Mouse (Mus musculus) liver, adult 2 months (tissue): ENCODE data around the gene Sox21. TPM values are rescaled to one million over a fixed set of nuclear protein-coding genes. Genes with fewer than 3 reads are reported as not detected.

Experiments
- DNase-seq: peaks from one replicate; pipeline ENCODE4 v3.0.0-alpha.2; 2011; ENCODE audit warnings: low read depth, low spot score; ENCODE audit errors: extremely low read depth
- H3K27ac ChIP-seq: fragments of 200-500 bp; replicated peaks from 2 replicates; pipeline ENCODE4 v1.5.1; 2012; ENCODE audit warnings: low read depth, mild to moderate bottlenecking, control low read depth, inconsistent platforms, low read length; ENCODE audit not compliant: insufficient read depth
- H3K27me3 ChIP-seq: fragments of 200-500 bp; 2 replicates; pipeline ENCODE4 v1.6.1; 2012; ENCODE audit warnings: mild to moderate bottlenecking, moderate library complexity, low read length, inconsistent platforms; ENCODE audit not compliant: control insufficient read depth, insufficient read depth
- H3K36me3 ChIP-seq: fragments of 200-500 bp; 2 replicates; pipeline ENCODE4 v1.6.1; 2012; ENCODE audit warnings: low read length, inconsistent platforms; ENCODE audit not compliant: control insufficient read depth, insufficient read depth
- H3K4me1 ChIP-seq: fragments of 200-500 bp; 2 replicates; pipeline ENCODE4 v1.6.1; 2011; ENCODE audit warnings: low read length; ENCODE audit not compliant: control insufficient read depth, insufficient read depth
- H3K4me3 ChIP-seq: fragments of 200-500 bp; 2 replicates; pipeline ENCODE4 v1.5.1; 2011; ENCODE audit warnings: low read depth, mild to moderate bottlenecking, control low read depth, low read length, moderate library complexity; ENCODE audit not compliant: insufficient read depth
- H3K79me2 ChIP-seq: fragments of 200-500 bp; 2 replicates; pipeline ENCODE4 v1.6.1; 2012; ENCODE audit warnings: inconsistent platforms, mild to moderate bottlenecking, low read length, moderate library complexity; ENCODE audit not compliant: control insufficient read depth, insufficient read depth
- H3K9ac ChIP-seq: fragments of 200-500 bp; 2 replicates; pipeline ENCODE4 v1.6.1; 2012; ENCODE audit warnings: low read depth, mild to moderate bottlenecking, control low read depth, inconsistent platforms, low read length
- CTCF ChIP-seq: fragments of 200-500 bp; IDR thresholded peaks from 2 replicates; pipeline ENCODE4 v1.5.1; 2011; ENCODE audit warnings: low read depth, low read length, control low read depth
- POLR2A ChIP-seq: fragments of 200-500 bp; IDR thresholded peaks from 2 replicates; pipeline ENCODE4 v1.6.1; 2011; ENCODE audit warnings: low read length, control low read depth; ENCODE audit not compliant: insufficient read depth; ENCODE audit errors: extremely low read depth
- WGBS: fragments of 180-500 bp; shearing (Covaris S2); methylation state at CpG from one replicate; pipeline ENCODE4 v1.1.7; 2018; 5-methylcytosine and 5-hydroxymethylcytosine counted together
- polyA plus RNA-seq: library from polyadenylated mRNA; depleted of rRNA; stranded (reverse); fragments of >200 nt; gene quantifications from 2 replicates; pipeline ENCODE4 v1.2.3, GENCODE M21; 2012
- total RNA-seq: library from RNA; depleted of rRNA; stranded (reverse); fragments of >200 nt; gene quantifications from 2 replicates; pipeline ENCODE4 v1.2.3, GENCODE M21; 2014

The Sox21 gene
- total and polyA plus RNA-seq, 2 experiments = not detected

DNA sequence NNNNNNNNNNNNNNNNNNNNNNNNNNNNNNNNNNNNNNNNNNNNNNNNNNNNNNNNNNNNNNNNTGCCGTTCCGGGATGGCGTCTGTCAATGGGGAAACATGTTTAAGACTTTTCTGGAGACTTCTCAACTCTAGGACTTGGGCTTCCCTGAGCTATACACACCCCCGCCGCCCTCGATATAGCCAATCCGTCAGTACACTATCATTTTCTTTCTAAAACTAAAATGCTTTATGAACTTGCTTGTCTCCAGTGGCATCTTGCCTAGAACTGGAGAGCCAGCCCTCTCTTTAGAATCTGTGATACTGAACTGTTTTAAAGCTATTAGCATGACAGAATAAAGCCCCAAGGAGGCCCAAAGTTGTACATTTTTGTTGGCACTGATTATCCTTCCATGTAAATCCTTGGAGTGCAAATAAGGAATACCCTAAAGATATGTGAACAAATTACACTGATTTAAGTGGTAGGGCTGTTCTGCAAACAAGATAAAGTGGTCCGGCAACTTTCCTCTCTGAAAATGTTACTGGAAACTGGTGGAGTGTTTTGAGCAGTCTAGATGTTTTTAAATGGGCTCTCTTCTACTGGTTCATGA lies 4.4 kb downstream of the Sox21 start:
- H3K4me3 ChIP-seq = no peak overlapping the region
- peaks cover 10% of the 10 kb centered on the region for H3K4me1 ChIP-seq
- WGBS = 9% methylated on average over 8 of the region's 8 CpGs
- no peak overlapping the region for H3K27ac ChIP-seq
- H3K79me2 ChIP-seq = no peaks in the 10 kb centered on the region
- DNase-seq = no peak
- H3K27me3 ChIP-seq = peaks cover 57% of the 10 kb centered on the region
- H3K9ac ChIP-seq = no peak overlapping the region
- no peaks in the 10 kb centered on the region for H3K36me3 ChIP-seq
- TF ChIP-seq POLR2A (no peak), CTCF (no peak)

GRCm38 (mm10) chr14:118226471-118227155 lies 10.2 kb downstream of the Sox21 start:
- WGBS = 7% methylated on average over 21 of the region's 21 CpGs
- Histone ChIP-seq H3K79me2 (no peaks in the 10 kb centered on the region), H3K27ac (no peak overlapping the region), H3K36me3 (no peaks in the 10 kb centered on the region), H3K9ac (no peak overlapping the region), H3K4me1 (no peaks in the 10 kb centered on the region), H3K27me3 (peaks cover 36% of the 10 kb centered on the region), H3K4me3 (no peak overlapping the region)
- TF ChIP-seq POLR2A = no peak
- DNase-seq = no peak

DNA sequence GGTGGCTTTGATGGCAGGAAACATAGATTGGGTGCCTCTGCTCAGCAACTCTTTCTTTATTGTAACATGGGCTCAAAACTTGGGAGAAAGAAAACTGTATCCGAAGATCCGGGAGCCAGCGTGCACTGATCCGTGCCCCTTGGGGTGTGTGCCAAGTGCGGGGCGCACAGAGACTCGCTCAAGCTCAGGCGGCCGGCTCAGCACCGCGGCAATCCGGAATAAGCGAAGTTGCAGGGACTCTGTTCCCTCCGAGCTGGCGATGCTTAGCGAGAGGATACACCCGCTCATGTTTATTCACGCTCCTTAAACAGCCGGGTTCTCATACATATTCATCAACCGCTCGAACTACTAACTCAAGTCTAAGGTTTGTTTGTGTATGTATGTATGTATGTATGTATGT lies 10.9 kb downstream of the Sox21 start:
- Histone ChIP-seq H3K27me3 (peaks cover 32% of the 10 kb centered on the region; the same call in 1 of the 2 replicates), H3K79me2 (no peaks in the 10 kb centered on the region), H3K9ac (no peak overlapping the region), H3K4me3 (no peak overlapping the region), H3K4me1 (no peaks in the 10 kb centered on the region), H3K36me3 (no peaks in the 10 kb centered on the region), H3K27ac (no peak overlapping the region)
- WGBS = 2% methylated on average over 21 of the region's 21 CpGs
- no peak for DNase-seq
- TF ChIP-seq CTCF = no peak
- no peak for TF ChIP-seq POLR2A

- no peak for TF ChIP-seq POLR2A
- TF ChIP-seq CTCF = no peak
- H3K27ac ChIP-seq = no peak overlapping the region
- DNase-seq = no peak
- H3K4me1 ChIP-seq = no peaks in the 10 kb centered on the region
- H3K27me3 ChIP-seq = peaks cover 30% of the 10 kb centered on the region; the same call in 1 of the 2 replicates
- 15% methylated on average over 16 of the region's 16 CpGs for WGBS
- H3K4me3 ChIP-seq = no peak overlapping the region
- no peaks in the 10 kb centered on the region for H3K79me2 ChIP-seq
- no peak overlapping the region for H3K9ac ChIP-seq
- H3K36me3 ChIP-seq = no peaks in the 10 kb centered on the region
Observed at GRCm38 (mm10) chr14:118225061-118225743, 11.6 kb downstream of the Sox21 start.

DNA sequence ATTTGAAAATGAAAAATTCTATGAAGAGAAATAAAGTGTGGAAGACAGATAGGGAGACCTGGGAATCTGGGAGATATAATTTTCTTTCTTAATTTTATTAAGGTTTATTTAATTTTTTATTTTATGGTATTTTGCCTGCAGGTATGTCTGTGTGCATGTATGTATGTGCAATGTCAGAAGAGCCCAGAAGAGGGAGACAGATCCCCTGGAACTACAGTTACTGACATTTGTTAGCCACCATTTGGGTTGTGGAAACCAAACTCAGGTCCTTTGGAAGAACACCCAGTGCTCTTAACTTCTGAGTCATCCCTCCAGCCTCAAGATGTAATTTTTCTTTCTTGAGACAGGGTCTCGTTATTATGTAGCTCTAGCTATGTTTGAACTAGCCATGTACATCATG lies 15.9 kb downstream of the Sox21 start:
- no peak overlapping the region for H3K4me3 ChIP-seq
- no peak overlapping the region for H3K27ac ChIP-seq
- no peak overlapping the region for H3K9ac ChIP-seq
- H3K4me1 ChIP-seq = no peaks in the 10 kb centered on the region
- 81% methylated on average over 1 of the region's 1 CpGs for WGBS
- peaks cover 20% of the 10 kb centered on the region; the same call in 1 of the 2 replicates for H3K27me3 ChIP-seq
- DNase-seq = no peak
- H3K36me3 ChIP-seq = no peaks in the 10 kb centered on the region
- TF ChIP-seq CTCF (no peak), POLR2A (no peak)
- H3K79me2 ChIP-seq = no peaks in the 10 kb centered on the region

DNA sequence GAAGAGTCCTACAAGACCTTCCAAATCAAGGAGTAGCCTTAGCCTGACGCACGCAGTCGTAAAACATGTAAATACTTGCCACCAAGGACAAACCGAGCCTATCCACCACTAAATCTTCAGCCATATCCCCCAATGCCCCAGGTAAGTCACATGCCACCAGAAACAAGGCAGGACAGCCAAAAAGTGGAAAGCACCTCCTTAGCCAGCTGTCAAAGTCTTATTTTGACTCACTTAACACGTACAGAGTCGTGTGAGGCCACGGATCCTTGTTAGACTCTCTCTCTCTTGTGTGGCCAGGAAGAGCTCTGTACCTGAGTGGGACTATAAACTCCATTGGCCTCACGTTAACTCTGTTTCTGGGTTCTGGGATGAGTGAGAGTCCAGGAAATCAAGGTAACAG lies 20.0 kb downstream of the Sox21 start:
- Histone ChIP-seq H3K4me3 (no peak overlapping the region), H3K27me3 (peaks cover 5% of the 10 kb centered on the region; the same call in 1 of the 2 replicates), H3K27ac (no peak overlapping the region), H3K36me3 (no peaks in the 10 kb centered on the region), H3K79me2 (no peaks in the 10 kb centered on the region), H3K4me1 (no peaks in the 10 kb centered on the region), H3K9ac (no peak overlapping the region)
- whole genome bisulfite sequencing = 86% methylated on average over 8 of the region's 8 CpGs
- DNase-seq = no peak
- no peak for TF ChIP-seq POLR2A
- no peak for TF ChIP-seq CTCF
